Mouse (Mus musculus) macrophage (primary cell): Measurements from ENCODE around the gene Cit. TPM values are rescaled to one million over a fixed set of nuclear protein-coding genes. Genes with fewer than 3 reads are reported as not detected.
A peak's percentile ranks its signal among the peaks of the same experiment; 100 is the strongest.

ENCODE experiments used
- H3K27ac ChIP-seq: fragments of 350-480 bp; formaldehyde crosslinking; 2 replicates; pipeline ENCODE4 v1.9.0; 2021
- H3K36me3 ChIP-seq: fragments of 350-480 bp; formaldehyde crosslinking; 2 replicates; pipeline ENCODE4 v1.9.0; 2021; ENCODE audit errors: inconsistent target
- H3K4me3 ChIP-seq: fragments of 350-480 bp; formaldehyde crosslinking; 2 replicates; pipeline ENCODE4 v1.9.0; 2021; ENCODE audit errors: inconsistent target
- H3K79me2 ChIP-seq: fragments of 350-480 bp; formaldehyde crosslinking; 2 replicates; pipeline ENCODE4 v1.9.0; 2021; ENCODE audit errors: inconsistent target
- whole genome bisulfite sequencing: methylation state at CpG from one replicate; pipeline ENCODE4 v1.1.7; 2026; ENCODE audit warnings: inconsistent platforms; ENCODE audit not compliant: missing documents; 5-methylcytosine and 5-hydroxymethylcytosine counted together
- polyA plus RNA-seq: library from polyadenylated mRNA; stranded (reverse); fragments of 250-400 nt; gene quantifications from 3 replicates; pipeline ENCODE4 v1.2.4, GENCODE M21; 2018; ENCODE audit warnings: inconsistent platforms

Cit gene
- polyA plus RNA-seq, 1 experiment from 2014 or later, result 1.9 TPM

DNA sequence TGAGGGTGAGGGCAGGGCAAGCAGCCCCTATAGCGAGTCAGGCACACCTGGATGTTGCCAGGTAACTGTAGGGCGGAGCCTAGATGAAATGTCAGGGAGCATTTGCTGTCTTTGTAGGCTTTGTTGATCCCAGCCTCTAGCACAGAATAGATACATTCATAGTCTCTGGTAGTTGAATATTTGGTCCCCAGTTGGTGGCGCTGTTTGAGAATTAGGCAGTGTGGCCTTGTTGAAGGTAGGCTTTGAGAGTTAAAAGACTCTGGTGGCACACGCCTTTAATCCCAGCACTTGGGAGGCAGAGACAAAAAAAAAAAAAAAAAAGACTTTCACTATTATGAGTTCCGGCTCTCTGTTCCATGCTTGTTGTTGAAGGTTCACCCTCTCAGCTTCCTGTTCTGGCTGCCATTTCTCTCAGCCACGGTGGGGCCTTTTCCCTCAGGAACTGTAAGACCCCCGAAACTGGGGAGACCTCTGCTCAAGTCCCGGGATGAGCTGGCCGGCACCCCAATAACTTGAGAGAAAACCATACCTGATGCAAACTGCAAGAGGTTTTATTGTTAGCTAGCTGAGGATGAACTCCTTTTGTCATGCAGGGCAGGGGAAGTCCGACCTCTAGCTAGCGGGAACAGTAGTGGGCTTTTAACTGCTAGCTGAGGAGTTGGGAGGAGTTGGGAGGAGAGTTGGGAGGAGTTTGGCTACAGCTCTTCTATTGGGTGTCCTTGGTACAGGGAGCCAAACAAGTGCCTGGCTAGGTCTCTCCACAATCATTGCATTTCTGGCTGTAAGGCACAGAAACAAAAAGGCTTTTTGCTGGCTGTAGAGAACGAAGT is 3.9 kb upstream of the Cit start:
- H3K36me3 ChIP-seq, result no peaks in the 10 kb centered on the region
- H3K4me3 ChIP-seq, result no peak overlapping the region
- no peak overlapping the region for H3K27ac ChIP-seq
- peaks cover 12% of the 10 kb centered on the region for H3K79me2 ChIP-seq
- WGBS, result 91% methylated on average over 12 of the region's 12 CpGs

DNA sequence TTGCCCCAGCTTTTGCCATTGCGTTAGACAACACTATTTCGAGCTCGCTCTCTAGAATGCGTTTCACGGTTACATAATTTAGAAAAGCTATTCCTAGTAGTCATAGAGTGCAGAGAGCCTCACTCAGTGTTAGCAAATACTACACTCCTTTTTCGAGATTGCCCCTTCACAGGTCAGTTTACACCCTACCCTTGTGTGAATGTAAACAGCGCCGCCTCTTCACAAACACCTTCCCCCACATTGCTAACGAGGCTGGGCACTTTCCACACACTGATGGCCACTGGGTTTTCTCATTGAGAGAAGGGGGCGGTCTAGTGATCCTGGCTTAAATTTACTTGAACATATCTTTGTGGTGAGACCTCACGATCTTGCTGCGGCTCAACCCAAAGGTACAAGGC is 711 bp upstream of the Cit start:
- Histone ChIP-seq H3K79me2 (peaks cover 44% of the 10 kb centered on the region), H3K4me3 (peak overlapping the region; percentile 89), H3K36me3 (no peaks in the 10 kb centered on the region), H3K27ac (peak overlapping the region; percentile 68)
- 3% methylated on average over 12 of the region's 12 CpGs for WGBS

DNA sequence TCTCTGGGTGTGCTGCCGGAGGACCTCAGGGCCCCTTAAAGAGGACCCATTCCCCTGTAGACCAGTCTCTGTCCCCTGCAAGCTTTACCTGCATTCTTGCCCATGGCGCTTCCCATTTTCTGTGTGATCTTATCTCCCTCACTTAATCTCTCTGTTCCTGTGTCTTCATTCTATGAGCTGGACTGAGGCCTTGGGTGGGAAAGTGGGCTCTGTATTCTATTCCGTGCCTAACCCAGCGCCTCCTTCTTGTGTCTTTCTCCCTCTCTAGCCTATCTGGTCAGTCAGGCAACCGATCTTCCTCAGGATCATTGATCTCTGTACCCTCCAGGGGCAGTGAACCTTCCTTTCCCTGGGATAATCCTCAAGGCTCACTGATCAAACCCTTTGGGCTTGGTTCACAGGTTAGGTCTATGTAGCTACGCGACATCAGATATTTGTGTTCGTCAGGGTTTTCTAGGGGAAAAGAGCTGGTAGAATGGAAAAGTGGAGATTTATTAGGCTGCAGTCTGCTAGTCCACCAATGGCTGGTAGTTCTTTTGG is 627 bp downstream of the Cit start:
- Histone ChIP-seq H3K36me3 (no peaks in the 10 kb centered on the region), H3K4me3 (peak overlapping the region; percentile 89), H3K79me2 (peaks cover 49% of the 10 kb centered on the region), H3K27ac (peak overlapping the region; percentile 68)
- 47% methylated on average over 8 of the region's 8 CpGs for WGBS

DNA sequence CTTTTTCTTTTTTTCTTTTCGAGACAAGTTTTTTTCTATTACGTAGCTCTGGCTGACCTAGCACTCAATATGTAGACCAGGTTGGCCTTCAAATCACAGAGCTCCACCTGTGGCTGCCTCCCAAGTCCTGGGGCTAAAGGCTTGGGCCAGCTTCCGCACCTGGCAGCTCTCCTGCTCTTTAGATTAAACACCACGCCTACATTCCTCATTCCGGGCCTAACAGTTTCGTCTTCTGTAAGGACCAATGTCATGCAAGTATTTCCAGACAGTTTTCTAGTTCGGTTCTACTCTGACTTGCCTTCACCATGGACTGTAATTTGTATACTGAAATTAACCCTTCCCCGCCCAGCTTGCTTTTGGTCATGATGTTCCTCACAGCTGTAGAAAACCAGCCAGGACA is 2.1 kb downstream of the Cit start:
- no peaks in the 10 kb centered on the region for H3K36me3 ChIP-seq
- no peak overlapping the region for H3K4me3 ChIP-seq
- no peak overlapping the region for H3K27ac ChIP-seq
- WGBS, result 95% methylated on average over 7 of the region's 8 CpGs
- peaks cover 49% of the 10 kb centered on the region for H3K79me2 ChIP-seq

DNA sequence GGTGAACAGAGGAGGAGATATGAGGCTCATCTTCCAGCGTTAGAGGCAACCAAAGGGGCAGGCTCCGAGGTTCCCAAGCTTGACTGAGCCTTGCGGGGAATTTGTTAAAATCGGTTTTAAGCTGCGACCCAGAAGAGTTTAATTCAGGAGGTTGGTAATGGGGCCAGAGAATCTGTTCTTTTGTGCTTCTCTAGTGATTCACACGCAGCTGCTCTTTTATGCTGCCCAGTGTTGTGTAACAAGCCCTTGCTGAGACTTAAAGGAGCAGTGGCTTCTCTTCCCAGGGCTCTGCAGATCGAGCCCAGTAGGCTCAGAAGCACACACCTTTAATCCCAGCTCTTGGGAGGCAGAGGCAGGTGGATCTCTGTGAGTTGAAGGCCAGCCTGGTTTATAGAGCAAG is 3.4 kb downstream of the Cit start:
- peaks cover 49% of the 10 kb centered on the region for H3K79me2 ChIP-seq
- no peak overlapping the region for H3K27ac ChIP-seq
- H3K4me3 ChIP-seq, result no peak overlapping the region
- H3K36me3 ChIP-seq, result no peaks in the 10 kb centered on the region
- 95% methylated on average over 7 of the region's 7 CpGs for WGBS

DNA sequence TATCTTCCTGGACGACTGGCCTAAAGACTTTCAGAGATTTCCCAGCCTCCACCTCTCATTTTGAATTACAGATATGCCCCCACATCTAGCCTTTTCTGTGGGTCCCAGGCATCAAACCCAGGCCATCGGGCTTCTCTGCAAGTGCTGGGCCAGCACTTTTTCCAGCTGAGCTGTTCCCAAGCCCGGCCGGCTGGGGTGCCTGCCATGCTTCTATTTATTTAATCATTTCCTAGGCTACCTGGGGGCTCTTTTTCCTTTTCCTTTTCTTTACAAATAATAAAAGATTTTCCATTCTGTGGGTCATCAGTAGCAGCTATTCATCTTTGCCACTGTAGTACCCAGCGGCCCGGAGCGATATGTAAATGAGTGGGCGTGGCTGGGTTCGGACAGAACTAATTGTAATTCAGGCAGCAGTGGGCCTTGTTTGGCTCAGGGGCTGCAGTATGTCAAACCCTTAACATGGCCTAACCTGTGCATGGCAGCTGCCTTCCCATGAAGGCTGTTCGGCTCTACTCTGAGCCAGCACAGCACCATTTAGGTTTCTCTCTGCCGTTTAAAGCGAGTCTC is 4.3 kb downstream of the Cit start:
- Histone ChIP-seq H3K4me3 (no peak overlapping the region), H3K36me3 (no peaks in the 10 kb centered on the region), H3K79me2 (peaks cover 49% of the 10 kb centered on the region), H3K27ac (no peak overlapping the region)
- WGBS, result 98% methylated on average over 12 of the region's 12 CpGs

DNA sequence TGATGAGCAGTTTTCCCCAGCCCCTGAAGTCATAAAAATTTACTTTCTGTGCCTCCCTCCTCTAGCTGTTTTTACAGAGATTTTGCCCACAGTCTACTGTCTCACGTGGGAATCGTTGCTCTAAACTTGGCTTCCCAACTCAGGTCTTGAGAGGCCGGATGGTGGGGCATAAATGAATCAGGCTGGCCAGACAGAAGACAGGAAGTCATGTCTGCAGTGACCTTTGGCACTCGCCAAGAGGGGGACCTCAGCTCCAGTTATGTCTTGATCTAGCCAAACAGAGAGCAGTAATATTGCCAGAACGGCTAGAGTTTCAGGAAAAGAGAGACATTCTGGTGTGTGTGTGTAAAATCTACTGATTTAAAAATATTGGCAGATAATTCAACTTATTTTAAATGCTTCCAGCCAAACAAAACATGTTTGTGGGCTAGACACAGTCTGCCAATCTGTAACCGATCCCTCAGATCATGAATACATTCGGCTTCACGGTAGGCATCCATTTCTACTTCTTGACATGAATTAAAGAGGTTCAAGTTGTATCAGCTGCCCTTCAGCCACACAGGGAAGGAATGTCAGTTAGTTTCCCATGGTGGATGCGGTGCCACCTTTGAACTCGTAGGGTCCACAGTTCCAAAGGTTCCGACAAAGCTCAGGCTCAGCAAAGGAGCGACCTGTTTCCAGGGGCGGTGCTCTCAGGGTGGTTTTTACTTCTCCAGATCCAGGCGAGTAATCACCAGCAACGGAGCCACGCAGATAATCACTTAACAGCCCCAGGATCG is 5.4 kb downstream of the Cit start:
- H3K27ac ChIP-seq, result no peak overlapping the region
- no peaks in the 10 kb centered on the region for H3K36me3 ChIP-seq
- no peak overlapping the region for H3K4me3 ChIP-seq
- H3K79me2 ChIP-seq, result peaks cover 44% of the 10 kb centered on the region
- 97% methylated on average over 17 of the region's 17 CpGs for WGBS

DNA sequence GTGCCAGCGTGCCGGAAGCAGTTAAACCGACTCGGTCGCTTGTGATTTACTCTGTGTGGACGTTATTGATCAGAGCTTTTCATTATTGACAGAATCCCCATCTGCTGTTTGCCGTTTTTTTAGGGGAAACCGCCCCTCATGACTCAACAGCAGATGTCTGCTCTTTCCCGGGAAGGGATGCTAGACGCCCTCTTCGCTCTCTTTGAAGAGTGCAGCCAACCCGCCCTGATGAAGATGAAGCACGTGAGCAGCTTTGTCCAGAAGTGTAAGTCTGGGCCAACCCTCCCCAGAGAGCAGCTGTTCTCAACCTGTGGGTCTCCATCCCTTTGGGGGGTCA is 5.9 kb downstream of the Cit start:
- Histone ChIP-seq H3K36me3 (no peaks in the 10 kb centered on the region), H3K27ac (no peak overlapping the region), H3K79me2 (peaks cover 39% of the 10 kb centered on the region), H3K4me3 (no peak overlapping the region)
- WGBS, result 93% methylated on average over 13 of the region's 13 CpGs

DNA sequence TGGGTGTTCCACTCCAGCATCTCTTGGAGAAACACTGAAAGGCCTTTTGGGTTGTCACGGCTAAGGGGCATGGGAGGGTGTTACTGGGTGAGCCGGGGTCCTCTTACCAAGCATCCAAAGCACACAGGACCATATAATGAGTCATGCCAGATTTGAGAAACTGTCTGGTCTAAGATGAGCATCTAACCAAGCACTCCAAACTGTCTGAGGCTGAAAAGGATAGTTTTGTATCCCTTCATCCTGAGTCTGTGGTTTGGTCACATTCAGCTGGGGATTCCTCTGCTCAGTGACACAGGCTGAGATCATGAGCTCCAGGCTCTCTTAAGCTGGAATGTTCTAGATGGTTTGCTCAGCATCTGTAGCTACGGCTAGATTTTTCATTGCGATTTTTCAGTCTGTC is 7.4 kb downstream of the Cit start:
- Histone ChIP-seq H3K79me2 (peaks cover 24% of the 10 kb centered on the region), H3K4me3 (no peak overlapping the region), H3K36me3 (no peaks in the 10 kb centered on the region), H3K27ac (no peak overlapping the region)
- 97% methylated on average over 4 of the region's 4 CpGs for WGBS

DNA sequence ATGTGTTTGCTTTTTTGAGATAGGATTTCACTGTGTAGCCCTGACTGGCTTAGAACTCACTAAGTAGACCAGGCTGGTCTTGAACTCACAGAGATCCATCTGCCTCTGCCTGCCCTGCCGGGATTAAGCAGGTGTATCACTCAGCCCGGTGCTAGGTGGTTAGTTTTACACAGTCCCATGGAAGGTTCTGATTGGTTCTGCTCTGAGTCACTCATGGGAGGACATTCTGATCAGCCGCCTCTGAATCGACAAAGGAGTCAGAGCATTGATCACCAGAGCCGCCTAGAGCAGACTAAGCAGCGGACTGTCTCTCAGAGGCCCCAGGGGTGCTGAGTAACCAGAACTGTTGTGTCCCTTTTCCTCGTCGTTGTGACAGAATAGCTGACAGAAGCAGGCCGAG is 8.6 kb downstream of the Cit start:
- peaks cover 12% of the 10 kb centered on the region; the same call in 1 of the 2 replicates for H3K79me2 ChIP-seq
- no peak overlapping the region for H3K4me3 ChIP-seq
- 96% methylated on average over 9 of the region's 9 CpGs for WGBS
- no peaks in the 10 kb centered on the region for H3K36me3 ChIP-seq
- H3K27ac ChIP-seq, result no peak overlapping the region

DNA sequence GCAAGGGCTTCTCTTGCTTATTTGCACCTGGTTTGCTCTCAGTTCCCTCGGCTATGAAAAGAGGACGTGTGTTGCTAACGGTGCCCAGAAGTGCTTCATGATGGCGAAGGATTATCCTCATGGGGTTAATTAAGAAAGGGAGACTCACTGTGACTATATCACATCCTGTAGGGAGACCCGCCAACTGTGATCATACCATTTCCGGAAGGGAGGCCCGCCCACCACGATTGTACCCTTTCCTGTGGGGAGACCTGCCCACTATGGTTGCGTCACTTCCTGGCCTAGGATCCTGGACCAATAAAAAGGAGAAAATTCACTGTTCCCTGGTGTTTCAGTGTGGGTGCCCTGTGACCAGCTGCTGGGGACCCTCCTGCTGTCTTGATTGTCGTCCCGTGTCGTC is 9.3 kb downstream of the Cit start:
- 31% methylated on average over 12 of the region's 12 CpGs for WGBS
- Histone ChIP-seq H3K4me3 (no peak overlapping the region), H3K79me2 (peaks cover 5% of the 10 kb centered on the region; the same call in 1 of the 2 replicates), H3K36me3 (no peaks in the 10 kb centered on the region), H3K27ac (no peak overlapping the region)

DNA sequence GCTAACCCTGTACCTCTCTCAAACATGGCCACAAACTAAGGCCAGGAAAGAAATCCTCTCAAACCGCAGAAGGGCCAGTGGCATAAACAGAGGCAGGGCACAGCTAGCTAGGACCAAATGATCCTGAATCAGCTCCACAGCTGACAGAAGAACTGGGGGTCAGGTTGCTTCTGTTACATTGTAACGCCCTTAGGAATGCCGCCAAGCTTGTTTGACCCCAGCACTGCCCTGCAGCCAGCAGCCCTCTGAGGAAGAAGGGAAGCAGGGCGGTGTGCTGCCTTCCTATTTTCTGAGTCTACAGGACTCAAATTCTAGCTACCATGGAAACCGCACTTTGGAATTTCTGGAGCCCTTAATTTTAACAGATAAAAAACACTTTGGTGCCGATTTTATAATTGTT is 13.6 kb downstream of the Cit start:
- H3K4me3 ChIP-seq, result no peak overlapping the region
- H3K79me2 ChIP-seq, result no peaks in the 10 kb centered on the region
- no peak overlapping the region for H3K27ac ChIP-seq
- 96% methylated on average over 6 of the region's 6 CpGs for WGBS
- H3K36me3 ChIP-seq, result no peaks in the 10 kb centered on the region

DNA sequence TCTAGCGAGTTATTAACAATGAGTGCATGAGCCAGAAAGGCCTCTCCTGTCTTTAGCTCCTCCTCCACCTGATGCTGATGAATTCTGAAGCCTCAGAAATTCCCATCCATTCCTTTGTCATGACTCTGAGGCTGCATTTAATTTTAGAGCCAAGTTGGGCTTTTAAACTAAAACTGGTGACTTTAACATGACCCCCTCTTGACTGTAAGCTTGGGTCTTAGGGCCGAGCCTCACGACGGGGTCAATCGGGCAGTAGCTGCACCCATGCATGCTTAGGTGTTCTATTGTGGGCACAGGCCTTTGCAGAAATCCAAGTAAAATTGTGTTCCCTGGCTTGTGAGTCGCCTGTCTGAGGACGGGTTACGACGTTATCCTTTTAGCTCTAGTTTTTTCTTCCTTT is 14.4 kb downstream of the Cit start:
- Histone ChIP-seq H3K4me3 (no peak overlapping the region), H3K79me2 (no peaks in the 10 kb centered on the region), H3K27ac (no peak overlapping the region), H3K36me3 (no peaks in the 10 kb centered on the region)
- WGBS, result 96% methylated on average over 9 of the region's 9 CpGs

DNA sequence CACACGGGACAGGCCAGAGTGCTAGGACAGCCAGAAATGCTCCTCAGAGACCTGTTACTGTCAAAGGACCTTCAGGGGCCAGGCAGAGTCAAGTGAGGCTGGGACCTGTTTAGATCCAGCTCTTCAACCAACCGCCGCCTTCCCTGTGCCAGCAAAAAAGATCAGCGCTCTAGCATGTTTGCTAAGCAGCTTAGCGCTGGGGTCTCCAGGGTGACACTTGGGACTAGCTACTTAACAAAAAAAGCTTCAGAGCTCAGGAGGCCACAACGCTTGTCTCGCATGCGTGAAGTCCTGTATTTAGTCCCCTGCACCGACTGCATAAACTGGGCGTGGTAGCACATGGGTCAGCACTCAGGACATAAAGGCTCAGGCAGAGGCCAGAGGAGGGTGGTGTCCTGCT is 16.9 kb downstream of the Cit start:
- WGBS, result 97% methylated on average over 10 of the region's 10 CpGs
- H3K4me3 ChIP-seq, result no peak overlapping the region
- H3K36me3 ChIP-seq, result no peaks in the 10 kb centered on the region
- H3K79me2 ChIP-seq, result no peaks in the 10 kb centered on the region
- H3K27ac ChIP-seq, result no peak overlapping the region

DNA sequence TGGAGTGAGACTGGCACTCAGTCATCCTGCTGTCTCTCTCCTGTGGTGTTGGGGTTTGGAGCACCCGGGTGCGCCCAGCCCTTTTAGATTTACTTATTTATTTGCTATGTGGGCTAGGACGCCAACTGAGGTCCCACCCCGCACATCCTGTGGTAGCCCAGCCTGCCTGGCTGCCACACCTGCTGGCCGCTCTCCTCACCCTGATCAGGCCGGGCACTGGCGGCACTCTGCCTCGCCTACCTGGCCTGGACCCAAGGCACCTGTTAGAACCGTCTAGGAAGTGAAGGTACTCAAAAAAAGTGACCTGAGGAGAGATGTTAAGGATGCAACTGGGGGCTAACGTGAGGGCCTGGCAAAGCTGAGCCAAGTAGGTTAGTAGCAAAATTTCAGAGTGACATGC is 17.4 kb downstream of the Cit start:
- WGBS, result 96% methylated on average over 10 of the region's 10 CpGs
- no peaks in the 10 kb centered on the region for H3K36me3 ChIP-seq
- no peak overlapping the region for H3K27ac ChIP-seq
- H3K79me2 ChIP-seq, result no peaks in the 10 kb centered on the region
- no peak overlapping the region for H3K4me3 ChIP-seq
